Mouse (Mus musculus): ENCODE data around the gene Pnpla1. TPM values are rescaled to one million over a fixed set of nuclear protein-coding genes. Genes with fewer than 3 reads are reported as not detected.
A peak's percentile ranks its signal among the peaks of the same experiment; 100 is the strongest.
"Not testable (repeated sequence)": the region's sequence is repeated elsewhere in the genome, so short reads cannot be mapped to it uniquely, and the experiment has no call there.

Gene Pnpla1
- under 1 TPM; 0.44 to 0.49 TPM for total RNA-seq (2021)
- long read RNA-seq, experiment 1, partial matches to known transcripts = 0 of 1 reads
- long read RNA-seq, experiment 1, other reads (novel, unspliced or antisense) = 1 of 1 reads
- long read RNA-seq, experiment 2 = 0 reads

GRCm38 (mm10) chr17:28858205-28858604 is at the start of gene Pnpla1:
TSS of gene Pnpla1 (plus strand) at chr17:28858411.
- no peak for DNase-seq (ENCODE audit: low spot score in 2 of 2)
- intact Hi-C loops (cut with DNase I) = no loop called here

- no peak for DNase-seq (ENCODE audit: low spot score in 2 of 2)
- intact Hi-C loops (cut with DNase I) = no loop called here
These were observed 49.5 kb upstream of the Pnpla1 start for GRCm38 (mm10) chr17:28808714-28809113.

- DNase-seq (ENCODE audit: low spot score in 2 of 2) = no peak
- intact Hi-C loops (cut with DNase I) = no loop called here
These were observed 48.9 kb upstream of the Pnpla1 start for GRCm38 (mm10) chr17:28809175-28809831.

- intact Hi-C loops (cut with DNase I) = no loop called here
- no peak for DNase-seq (ENCODE audit: low spot score in 2 of 2)
These were observed 45.9 kb upstream of the Pnpla1 start for GRCm38 (mm10) chr17:28812345-28812744.

GRCm38 (mm10) chr17:28814529-28815097 is 43.6 kb upstream of the Pnpla1 start:
- no peak for DNase-seq (ENCODE audit: low spot score in 2 of 2)
- intact Hi-C loops (cut with DNase I) = no loop called here

- DNase-seq (ENCODE audit: low spot score in 2 of 2) = no peak
- intact Hi-C loops (cut with DNase I) = no loop called here
These were observed 42.7 kb upstream of the Pnpla1 start for GRCm38 (mm10) chr17:28815384-28816004.

- intact Hi-C loops (cut with DNase I) = not testable (repeated sequence)
These were observed 41.9 kb upstream of the Pnpla1 start for GRCm38 (mm10) chr17:28816326-28816725.

GRCm38 (mm10) chr17:28816875-28817811 is 41.1 kb upstream of the Pnpla1 start:
- no peak for DNase-seq (ENCODE audit: low spot score in 2 of 2)
- intact Hi-C loops (cut with DNase I) = no loop called here

More at GRCm38 (mm10) chr17:28816326-28816725, 41.9 kb upstream of the Pnpla1 start:
- DNase-seq (ENCODE audit: low spot score in 2 of 2) = not testable (repeated sequence)

- intact Hi-C loops (cut with DNase I) = no loop called here
These were observed 38.0 kb upstream of the Pnpla1 start for GRCm38 (mm10) chr17:28820189-28820588.

GRCm38 (mm10) chr17:28823004-28823745 is 35.0 kb upstream of the Pnpla1 start:
- intact Hi-C loops (cut with DNase I) = no loop called here
- DNase-seq (ENCODE audit: low spot score in 2 of 2) = no peak

More at GRCm38 (mm10) chr17:28820189-28820588, 38.0 kb upstream of the Pnpla1 start:
- DNase-seq (ENCODE audit: low spot score in 2 of 2) = no peak

- intact Hi-C loops (cut with DNase I) = no loop called here
- DNase-seq (ENCODE audit: low spot score in 2 of 2) = no peak
These were observed 34.5 kb upstream of the Pnpla1 start for GRCm38 (mm10) chr17:28823749-28824148.

- intact Hi-C loops (cut with DNase I) = loop anchor here (5.0 kb wide), 1 partner anchor 52 kb away; no protein-coding TSS in a partner anchor
- DNase-seq (ENCODE audit: low spot score in 2 of 2) = peak; percentile 47 to 67
These were observed 33.3 kb upstream of the Pnpla1 start for GRCm38 (mm10) chr17:28824896-28825295.

- intact Hi-C loops (cut with DNase I) = loop anchor here (5.0 kb wide), 1 partner anchor 52 kb away; no protein-coding TSS in a partner anchor
- DNase-seq (ENCODE audit: low spot score in 2 of 2) = no peak
These were observed 32.7 kb upstream of the Pnpla1 start for GRCm38 (mm10) chr17:28825359-28826041.

GRCm38 (mm10) chr17:28827665-28828231 is 30.5 kb upstream of the Pnpla1 start:
- intact Hi-C loops (cut with DNase I) = loop anchor here (5.0 kb wide), 1 partner anchor 50 kb away; no protein-coding TSS in a partner anchor
- DNase-seq (ENCODE audit: low spot score in 2 of 2) = peak in 1 of 2 experiments; percentile 28

- intact Hi-C loops (cut with DNase I) = loop anchor here (5.0 kb wide), 1 partner anchor 48 kb away; no protein-coding TSS in a partner anchor
- DNase-seq (ENCODE audit: low spot score in 2 of 2) = no peak
These were observed 29.1 kb upstream of the Pnpla1 start for GRCm38 (mm10) chr17:28829120-28829519.

- no peak for DNase-seq (ENCODE audit: low spot score in 2 of 2)
- intact Hi-C loops (cut with DNase I) = no loop called here
These were observed 27.1 kb upstream of the Pnpla1 start for GRCm38 (mm10) chr17:28831065-28831464.

- no peak for DNase-seq (ENCODE audit: low spot score in 2 of 2)
- intact Hi-C loops (cut with DNase I) = no loop called here
These were observed 26.2 kb upstream of the Pnpla1 start for GRCm38 (mm10) chr17:28832040-28832439.

- intact Hi-C loops (cut with DNase I) = no loop called here
- DNase-seq (ENCODE audit: low spot score in 2 of 2) = no peak
These were observed 25.3 kb upstream of the Pnpla1 start for GRCm38 (mm10) chr17:28832875-28833274.
